Mouse (Mus musculus) T-helper 2 cell (primary cell): ENCODE results near the gene Hils1.

Experiments used
- in situ Hi-C: fragments of 300-600 bp; cut with MboI, MseI; formaldehyde crosslinking; loops from one replicate; pipeline ENCODE4 v1.15.1; 2025; ENCODE audit warnings: high pct_unique_total_duplicates

Hils1 gene

GRCm38 (mm10) chr11:94988780-94989561, 21.6 kb downstream of the Hils1 start:
- in situ Hi-C loops = no loop called here

- in situ Hi-C loops = no loop called here
Measured at GRCm38 (mm10) chr11:94989562-94990017, 22.2 kb downstream of the Hils1 start.

GRCm38 (mm10) chr11:94990102-94990748, 22.8 kb downstream of the Hils1 start:
- in situ Hi-C loops = no loop called here

- in situ Hi-C loops = no loop called here
Measured at GRCm38 (mm10) chr11:94990749-94991577, 23.6 kb downstream of the Hils1 start, which contains the start of gene Ppp1r9b. Ppp1r9b (plus strand) TSS chr11:94991035.

- in situ Hi-C loops = no loop called here
Measured at GRCm38 (mm10) chr11:94991641-94992479, 24.5 kb downstream of the Hils1 start.

GRCm38 (mm10) chr11:94992480-94992753, 25.0 kb downstream of the Hils1 start:
- in situ Hi-C loops = no loop called here

GRCm38 (mm10) chr11:94992754-94993606, 25.6 kb downstream of the Hils1 start:
- in situ Hi-C loops = no loop called here

- in situ Hi-C loops = no loop called here
Measured at GRCm38 (mm10) chr11:94994208-94994814, 26.9 kb downstream of the Hils1 start.

GRCm38 (mm10) chr11:94994947-94995772, 27.8 kb downstream of the Hils1 start:
- in situ Hi-C loops = no loop called here

- in situ Hi-C loops = no loop called here
Measured at GRCm38 (mm10) chr11:94996101-94996500, 28.7 kb downstream of the Hils1 start.

- in situ Hi-C loops = no loop called here
Measured at GRCm38 (mm10) chr11:94996984-94997383, 29.6 kb downstream of the Hils1 start.

GRCm38 (mm10) chr11:94997596-94997995, 30.2 kb downstream of the Hils1 start:
- in situ Hi-C loops = no loop called here

- in situ Hi-C loops = no loop called here
Measured at GRCm38 (mm10) chr11:94998041-94998531, 30.7 kb downstream of the Hils1 start.

- in situ Hi-C loops = no loop called here
Measured at GRCm38 (mm10) chr11:95000128-95000527, 32.7 kb downstream of the Hils1 start.

- in situ Hi-C loops = no loop called here
Measured at GRCm38 (mm10) chr11:95000548-95000947, 33.2 kb downstream of the Hils1 start.

- in situ Hi-C loops = no loop called here
Measured at GRCm38 (mm10) chr11:95001058-95001457, 33.7 kb downstream of the Hils1 start.

GRCm38 (mm10) chr11:95001584-95002347, 34.4 kb downstream of the Hils1 start:
- in situ Hi-C loops = no loop called here

GRCm38 (mm10) chr11:95002705-95003104, 35.3 kb downstream of the Hils1 start:
- in situ Hi-C loops = no loop called here
